Mouse (Mus musculus): ENCODE measurements around the gene Ly6g6c.

DNA sequence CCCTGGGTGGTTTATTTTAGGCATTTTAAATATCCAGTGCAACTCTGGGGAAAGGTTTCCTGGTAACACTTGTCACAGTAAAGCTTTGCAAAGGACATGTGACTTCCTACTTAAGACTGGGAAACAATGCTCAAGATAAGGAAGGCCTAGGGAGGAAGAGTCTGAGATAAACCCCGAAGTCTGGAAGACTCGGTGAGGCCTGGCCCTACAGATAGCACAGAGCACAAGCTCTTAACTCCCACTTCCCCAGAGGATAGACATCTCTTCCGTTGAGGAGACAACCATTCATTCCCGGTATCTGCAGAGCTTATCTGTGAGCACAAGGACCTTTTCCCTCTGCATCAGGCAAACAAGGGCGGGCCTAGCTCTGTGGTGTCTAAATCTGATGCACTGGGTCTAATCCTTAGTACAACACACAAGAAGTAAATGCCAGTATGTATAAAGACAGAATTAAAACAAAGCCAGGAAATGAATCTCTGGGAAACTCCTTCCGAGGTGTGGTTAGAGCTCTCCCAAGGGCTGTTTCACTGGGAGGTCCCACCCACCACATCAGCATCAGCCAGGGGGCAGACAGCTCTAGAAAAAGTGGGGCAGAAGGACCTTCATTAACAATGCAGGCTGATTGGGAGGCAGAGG is 43.2 kb upstream of the Ly6g6c start:
- no peak for TF ChIP-seq CTCF (IDR thresholded peaks at IDR 0.05; ENCODE audit: borderline replicate concordance, insufficient read depth, low read depth, low read length)
- no peak for TF ChIP-seq POLR2A (IDR thresholded peaks at IDR 0.05; ENCODE audit: borderline replicate concordance, insufficient read depth, low read length)
